Mouse (Mus musculus): ENCODE measurements around the gene Tmem238.
A peak's percentile ranks its signal among the peaks of the same experiment; 100 is the strongest.

Gene Tmem238

GRCm38 (mm10) chr7:4792278-4793212 lies 3.1 kb upstream of the Tmem238 start, which contains the start of gene Rpl28:
TSS of gene Rpl28 (plus strand) at chr7:4792874.
- DNase-seq = peak; percentile 92

GRCm38 (mm10) chr7:4788499-4789435 lies 689 bp downstream of the Tmem238 start:
- peak; percentile 69 for DNase-seq

- DNase-seq = no peak
Measured at GRCm38 (mm10) chr7:4783667-4784268, 5.7 kb downstream of the Tmem238 start.

- no peak for DNase-seq
Measured at GRCm38 (mm10) chr7:4782759-4783158, 6.7 kb downstream of the Tmem238 start, which contains the start of the genes Il11 and Tmem190. TSS of gene Il11 (minus strand) at chr7:4782859. TSS of gene Tmem190 (plus strand) at chr7:4782937.

GRCm38 (mm10) chr7:4782130-4782529 lies 7.3 kb downstream of the Tmem238 start:
- no peak for DNase-seq

GRCm38 (mm10) chr7:4779921-4780320 lies 9.5 kb downstream of the Tmem238 start:
- no peak for DNase-seq

GRCm38 (mm10) chr7:4777851-4778637 lies 11.4 kb downstream of the Tmem238 start:
- DNase-seq = no peak

- peak; percentile 71 for DNase-seq
Measured at GRCm38 (mm10) chr7:4776861-4777830, 12.3 kb downstream of the Tmem238 start.

- no peak for DNase-seq
Measured at GRCm38 (mm10) chr7:4776131-4776530, 13.3 kb downstream of the Tmem238 start.

GRCm38 (mm10) chr7:4771202-4771601 lies 18.3 kb downstream of the Tmem238 start, which contains the start of gene Fam71e2:
TSS of gene Fam71e2 (minus strand) at chr7:4771302.
- DNase-seq = no peak

GRCm38 (mm10) chr7:4764946-4765710 lies 24.3 kb downstream of the Tmem238 start:
- no peak for DNase-seq

GRCm38 (mm10) chr7:4759670-4760069 lies 29.8 kb downstream of the Tmem238 start:
- DNase-seq = no peak

- DNase-seq = peak; percentile 93
Measured at GRCm38 (mm10) chr7:4752821-4753570, 36.5 kb downstream of the Tmem238 start, which contains the start of gene Cox6b2. TSS of gene Cox6b2 (minus strand) at chr7:4753094.

- peak; percentile 69 for DNase-seq
Measured at GRCm38 (mm10) chr7:4751971-4752820, 37.3 kb downstream of the Tmem238 start.

GRCm38 (mm10) chr7:4749169-4749568 lies 40.3 kb downstream of the Tmem238 start:
- no peak for DNase-seq

- DNase-seq = no peak
Measured at GRCm38 (mm10) chr7:4748321-4748720, 41.1 kb downstream of the Tmem238 start.

GRCm38 (mm10) chr7:4747156-4747899 lies 42.1 kb downstream of the Tmem238 start:
- DNase-seq = no peak
